Mouse (Mus musculus) heart, embryonic 12.5 days (tissue): Measurements from ENCODE around the gene Cacna2d4. TPM values are rescaled to one million over a fixed set of nuclear protein-coding genes. Genes with fewer than 3 reads are reported as not detected.

Source experiments
- polyA plus RNA-seq: library from polyadenylated mRNA; unstranded; fragments of >200 nt; fragmentation: Nextera tagmentation; extraction: Ambion mirVana; gene quantifications from 2 replicates; pipeline ENCODE4 v1.2.1, GENCODE M21; 2016

The Cacna2d4 gene
- polyA plus RNA-seq, 1 experiment from 2014 or later, result not detected

Other genes with a start within 250 kb of the Cacna2d4 start
- gene Dcp1b, start 61.3 kb upstream of the Cacna2d4 start, polyA plus RNA-seq, result 6.3 TPM in 2 replicates
- 58.1 and 63.4 TPM in 2 replicates for gene Cacna1c, start 40.1 kb upstream of the Cacna2d4 start, polyA plus RNA-seq
- 0.05 and 0.15 TPM in 2 replicates for gene Lrtm2, start 94.2 kb downstream of the Cacna2d4 start, polyA plus RNA-seq
- 27.8 and 30.2 TPM in 2 replicates for gene Adipor2, start 181.2 kb downstream of the Cacna2d4 start, polyA plus RNA-seq
- 4.0 and 4.1 TPM in 2 replicates for gene Fbxl14, start 243.1 kb downstream of the Cacna2d4 start, polyA plus RNA-seq